Mouse (Mus musculus) layer of hippocampus, adult 9-10 months (tissue): ENCODE measurements around the gene Rdh16f2.
A peak's percentile ranks its signal among the peaks of the same experiment; 100 is the strongest.
"Not testable (repeated sequence)": the region's sequence is repeated elsewhere in the genome, so short reads cannot be mapped to it uniquely, and the experiment has no call there.

Experiments
- DNase-seq: peaks from one replicate; pipeline ENCODE4 v3.0.0; 2022; ENCODE audit warnings: low spot score

Rdh16f2 gene

GRCm38 (mm10) chr10:127891481-127891880 lies 25.2 kb downstream of the Rdh16f2 start:
- no peak for DNase-seq

- DNase-seq = not testable (repeated sequence)
Measured at GRCm38 (mm10) chr10:127893163-127894022, 27.1 kb downstream of the Rdh16f2 start.

- DNase-seq = no peak
Measured at GRCm38 (mm10) chr10:127896705-127897104, 30.4 kb downstream of the Rdh16f2 start.

GRCm38 (mm10) chr10:127897506-127897905 lies 31.2 kb downstream of the Rdh16f2 start:
- no peak for DNase-seq

- no peak for DNase-seq
Measured at GRCm38 (mm10) chr10:127898218-127898617, 31.9 kb downstream of the Rdh16f2 start, which contains the start of gene Sdr9c7. Sdr9c7 (plus strand) TSS chr10:127898518.

- no peak for DNase-seq
Measured at GRCm38 (mm10) chr10:127899783-127900182, 33.5 kb downstream of the Rdh16f2 start.

GRCm38 (mm10) chr10:127901751-127902150 lies 35.5 kb downstream of the Rdh16f2 start:
- no peak for DNase-seq

- no peak for DNase-seq
Measured at GRCm38 (mm10) chr10:127903116-127903515, 36.8 kb downstream of the Rdh16f2 start.

GRCm38 (mm10) chr10:127904718-127905446 lies 38.6 kb downstream of the Rdh16f2 start:
- no peak for DNase-seq

GRCm38 (mm10) chr10:127906138-127906537 lies 39.9 kb downstream of the Rdh16f2 start:
- DNase-seq = no peak

- DNase-seq = no peak
Measured at GRCm38 (mm10) chr10:127907386-127907951, 41.2 kb downstream of the Rdh16f2 start.

GRCm38 (mm10) chr10:127915578-127915977 lies 49.3 kb downstream of the Rdh16f2 start:
- no peak for DNase-seq

GRCm38 (mm10) chr10:127917183-127917582 lies 50.9 kb downstream of the Rdh16f2 start:
- not testable (repeated sequence) for DNase-seq

- DNase-seq = no peak
Measured at GRCm38 (mm10) chr10:127917651-127918050, 51.4 kb downstream of the Rdh16f2 start.

GRCm38 (mm10) chr10:127922241-127922640 lies 56.0 kb downstream of the Rdh16f2 start:
- DNase-seq = no peak

- no peak for DNase-seq
Measured at GRCm38 (mm10) chr10:127923024-127923423, 56.8 kb downstream of the Rdh16f2 start.

- DNase-seq = peak; percentile 67
Measured at GRCm38 (mm10) chr10:127924597-127925378, 58.5 kb downstream of the Rdh16f2 start.
